Mouse (Mus musculus) kidney, adult 2 months (tissue): ENCODE measurements around the gene Ccnl1. TPM values are rescaled to one million over a fixed set of nuclear protein-coding genes. Genes with fewer than 3 reads are reported as not detected.
A peak's percentile ranks its signal among the peaks of the same experiment; 100 is the strongest.

Experiments
- DNase-seq: peaks from one replicate; pipeline ENCODE4 v3.0.0; 2021
- H3K27ac ChIP-seq: fragments of 200-500 bp; 2 replicates; pipeline ENCODE4 v1.5.1; 2012; ENCODE audit warnings: low read depth, low read length, control low read depth, inconsistent platforms; ENCODE audit not compliant: insufficient read depth
- H3K27me3 ChIP-seq: fragments of 200-500 bp; replicated peaks from 2 replicates; pipeline ENCODE4 v1.6.1; 2012; ENCODE audit warnings: mild to moderate bottlenecking, moderate library complexity, low read length, inconsistent platforms; ENCODE audit not compliant: control insufficient read depth, insufficient read depth
- H3K36me3 ChIP-seq: fragments of 200-500 bp; 2 replicates; pipeline ENCODE4 v1.6.1; 2012; ENCODE audit warnings: mild to moderate bottlenecking, moderate library complexity, low read length, inconsistent platforms; ENCODE audit not compliant: control insufficient read depth, insufficient read depth
- H3K4me1 ChIP-seq: fragments of 200-500 bp; 2 replicates; pipeline ENCODE4 v1.6.1; 2011; ENCODE audit warnings: low read length; ENCODE audit not compliant: control insufficient read depth, insufficient read depth
- H3K4me3 ChIP-seq: fragments of 200-500 bp; 2 replicates; pipeline ENCODE4 v1.5.1; 2011; ENCODE audit warnings: mild to moderate bottlenecking, low read depth, low read length, control low read depth; ENCODE audit not compliant: insufficient read depth
- CTCF ChIP-seq: fragments of 200-500 bp; conservative IDR thresholded peaks from 2 replicates; pipeline ENCODE4 v1.5.1; 2011; ENCODE audit warnings: low read depth, mild to moderate bottlenecking, control low read depth, low read length, moderate library complexity, mixed read lengths; ENCODE audit not compliant: insufficient read depth, insufficient read length
- POLR2A ChIP-seq: fragments of 200-500 bp; IDR thresholded peaks from one replicate; pipeline ENCODE4 v1.6.1; 2011; ENCODE audit warnings: low read depth, low read length, control low read depth
- WGBS: fragments of 180-500 bp; shearing (Covaris S2); methylation state at CpG from one replicate; pipeline ENCODE4 v1.1.7; 2018; 5-methylcytosine and 5-hydroxymethylcytosine counted together
- polyA plus RNA-seq: library from polyadenylated mRNA; depleted of rRNA; stranded (reverse); fragments of >200 nt; gene quantifications from 2 replicates; pipeline ENCODE4 v1.2.3, GENCODE M21; 2012

Gene Ccnl1
- polyA plus RNA-seq, 1 experiment = 20.8 TPM

- WGBS = 28% methylated on average over 8 of the region's 8 CpGs
- Histone ChIP-seq H3K27me3 (no peaks in the 10 kb centered on the region), H3K4me1 (no peaks in the 10 kb centered on the region), H3K4me3 (peak overlapping the region; percentile 53), H3K27ac (peak overlapping the region; percentile 90), H3K36me3 (no peaks in the 10 kb centered on the region)
- no peak for TF ChIP-seq CTCF
- DNase-seq = no peak
Observed at GRCm38 (mm10) chr3:65973501-65974231, 15.6 kb upstream of the Ccnl1 start.

- DNase-seq = no peak
- no peak overlapping the region for H3K27ac ChIP-seq
- WGBS = 87% methylated on average over 3 of the region's 3 CpGs
- no peak overlapping the region for H3K4me3 ChIP-seq
- no peaks in the 10 kb centered on the region for H3K4me1 ChIP-seq
- TF ChIP-seq POLR2A = no peak
- no peak for TF ChIP-seq CTCF
- no peaks in the 10 kb centered on the region for H3K27me3 ChIP-seq
- no peaks in the 10 kb centered on the region for H3K36me3 ChIP-seq
Observed at GRCm38 (mm10) chr3:65969196-65969595, 11.1 kb upstream of the Ccnl1 start.

- no peaks in the 10 kb centered on the region for H3K4me1 ChIP-seq
- no peak overlapping the region for H3K4me3 ChIP-seq
- 98% methylated on average over 1 of the region's 1 CpGs for WGBS
- DNase-seq = no peak
- no peaks in the 10 kb centered on the region for H3K27me3 ChIP-seq
- TF ChIP-seq CTCF (no peak), POLR2A (no peak)
- H3K36me3 ChIP-seq = no peaks in the 10 kb centered on the region
- H3K27ac ChIP-seq = no peak overlapping the region
Observed at GRCm38 (mm10) chr3:65966360-65966759, 8.3 kb upstream of the Ccnl1 start.

GRCm38 (mm10) chr3:65962270-65962930 lies 4.4 kb upstream of the Ccnl1 start:
- no peak for TF ChIP-seq POLR2A
- no peak for TF ChIP-seq CTCF
- Histone ChIP-seq H3K4me3 (no peak overlapping the region), H3K27me3 (no peaks in the 10 kb centered on the region), H3K4me1 (0 out of 2 replicates have a peak, but pooled peaks cover 4% of the 10 kb centered on the region), H3K36me3 (no peaks in the 10 kb centered on the region), H3K27ac (no peak overlapping the region)
- 72% methylated on average over 4 of the region's 4 CpGs for WGBS
- no peak for DNase-seq

- WGBS = 93% methylated on average over 5 of the region's 5 CpGs
- no peak for DNase-seq
- H3K27ac ChIP-seq = no peak overlapping the region
- H3K27me3 ChIP-seq = no peaks in the 10 kb centered on the region
- H3K36me3 ChIP-seq = peaks cover 6% of the 10 kb centered on the region
- no peak overlapping the region for H3K4me3 ChIP-seq
- H3K4me1 ChIP-seq = peaks cover 15% of the 10 kb centered on the region
- no peak for TF ChIP-seq CTCF
- TF ChIP-seq POLR2A = no peak
Observed at GRCm38 (mm10) chr3:65960291-65960945, 2.4 kb upstream of the Ccnl1 start.

GRCm38 (mm10) chr3:65959416-65960001 lies 1.5 kb upstream of the Ccnl1 start:
- Histone ChIP-seq H3K27me3 (no peaks in the 10 kb centered on the region), H3K4me1 (peaks cover 15% of the 10 kb centered on the region), H3K27ac (no peak overlapping the region), H3K36me3 (peaks cover 9% of the 10 kb centered on the region), H3K4me3 (no peak overlapping the region)
- no peak for DNase-seq
- TF ChIP-seq POLR2A (no peak), CTCF (no peak)
- WGBS = 70% methylated on average over 3 of the region's 3 CpGs

GRCm38 (mm10) chr3:65958840-65959185 lies 764 bp upstream of the Ccnl1 start:
- peaks cover 9% of the 10 kb centered on the region for H3K36me3 ChIP-seq
- 15% methylated on average over 9 of the region's 9 CpGs for WGBS
- peak overlapping the region; percentile 92 for H3K4me3 ChIP-seq
- H3K27ac ChIP-seq = peak overlapping the region; percentile 77
- no peaks in the 10 kb centered on the region for H3K27me3 ChIP-seq
- H3K4me1 ChIP-seq = peaks cover 19% of the 10 kb centered on the region
- DNase-seq = no peak
- TF ChIP-seq POLR2A (no peak), CTCF (no peak)
